Mouse (Mus musculus): Measurements from ENCODE around the gene Ube2j1.

Gene Ube2j1

GRCm38 (mm10) chr4:33070326-33070725 lies 39.1 kb downstream of the Ube2j1 start:
- DNase-seq (ENCODE audit: low spot score in 2 of 2): no peak

GRCm38 (mm10) chr4:33071337-33071736 lies 40.1 kb downstream of the Ube2j1 start:
- no peak for DNase-seq (ENCODE audit: low spot score in 2 of 2)

GRCm38 (mm10) chr4:33072526-33073161 lies 41.4 kb downstream of the Ube2j1 start:
- no peak for DNase-seq (ENCODE audit: low spot score in 2 of 2)

GRCm38 (mm10) chr4:33074406-33074805 lies 43.2 kb downstream of the Ube2j1 start:
- no peak for DNase-seq (ENCODE audit: low spot score in 2 of 2)

GRCm38 (mm10) chr4:33074851-33075250 lies 43.6 kb downstream of the Ube2j1 start:
- no peak for DNase-seq (ENCODE audit: low spot score in 2 of 2)

- DNase-seq (ENCODE audit: low spot score in 2 of 2): no peak
Observed at GRCm38 (mm10) chr4:33075776-33076524, 44.7 kb downstream of the Ube2j1 start.

- DNase-seq (ENCODE audit: low spot score in 2 of 2): no peak
Observed at GRCm38 (mm10) chr4:33077161-33077560, 45.9 kb downstream of the Ube2j1 start.

GRCm38 (mm10) chr4:33077724-33078123 lies 46.5 kb downstream of the Ube2j1 start:
- DNase-seq (ENCODE audit: low spot score in 2 of 2): no peak

GRCm38 (mm10) chr4:33078492-33078891 lies 47.3 kb downstream of the Ube2j1 start:
- no peak for DNase-seq (ENCODE audit: low spot score in 2 of 2)

- peak in 1 of 2 experiments; percentile 25 for DNase-seq (ENCODE audit: low spot score in 2 of 2)
Observed at GRCm38 (mm10) chr4:33099118-33099694, 68.0 kb downstream of the Ube2j1 start.

All from left cerebral cortex, adult 9 months (tissue).